Mouse (Mus musculus) forebrain, embryonic 13.5 days (tissue): Measurements from ENCODE around the gene Ide. TPM values are rescaled to one million over a fixed set of nuclear protein-coding genes. Genes with fewer than 3 reads are reported as not detected.

Experiments
- ATAC-seq: fragments of 200-750 bp; cut with Nextera tagmentation; 2 replicates; pipeline ENCODE4 v1.8.0; 2017
- H3K27ac ChIP-seq: fragments of 300-500 bp; sonication (generic); 2 replicates; pipeline ENCODE4 v1.5.1; 2015; ENCODE audit warnings: inconsistent platforms, mild to moderate bottlenecking, moderate library complexity
- H3K27me3 ChIP-seq: fragments of 300-500 bp; sonication (generic); 2 replicates; pipeline ENCODE4 v1.6.1; 2015; ENCODE audit warnings: mild to moderate bottlenecking, inconsistent platforms
- H3K36me3 ChIP-seq: fragments of 300-500 bp; sonication (generic); 2 replicates; pipeline ENCODE4 v1.6.1; 2015; ENCODE audit warnings: mild to moderate bottlenecking, inconsistent platforms; ENCODE audit not compliant: poor library complexity, severe bottlenecking
- H3K4me1 ChIP-seq: fragments of 300-500 bp; sonication (generic); 2 replicates; pipeline ENCODE4 v1.6.1; 2015; ENCODE audit warnings: inconsistent platforms
- H3K4me2 ChIP-seq: fragments of 300-500 bp; sonication (generic); 2 replicates; pipeline ENCODE4 v1.6.1; 2015; ENCODE audit warnings: inconsistent platforms, mild to moderate bottlenecking, moderate library complexity
- H3K4me3 ChIP-seq: fragments of 300-500 bp; sonication (generic); 2 replicates; pipeline ENCODE4 v1.5.1; 2015; ENCODE audit warnings: mild to moderate bottlenecking, inconsistent platforms
- H3K9ac ChIP-seq: fragments of 300-500 bp; sonication (generic); 2 replicates; pipeline ENCODE4 v1.6.1; 2015; ENCODE audit warnings: mild to moderate bottlenecking, inconsistent platforms
- H3K9me3 ChIP-seq: fragments of 300-500 bp; sonication (generic); replicated peaks from 2 replicates; pipeline ENCODE4 v1.6.1; 2016; ENCODE audit warnings: inconsistent platforms
- WGBS: fragments of 180-500 bp; shearing (Covaris S2); methylation state at CpG from one replicate; pipeline ENCODE4 v1.1.7; 2015; 5-methylcytosine and 5-hydroxymethylcytosine counted together
- polyA plus RNA-seq: library from polyadenylated mRNA; unstranded; fragments of >200 nt; fragmentation: Nextera tagmentation; extraction: Ambion mirVana; gene quantifications from 2 replicates; pipeline ENCODE4 v1.2.1, GENCODE M21; 2015

The Ide gene
- polyA plus RNA-seq, 1 experiment from 2014 or later = 36.8 TPM

GRCm38 (mm10) chr19:37327216-37327615 lies 10.4 kb downstream of the Ide start:
- WGBS = 82% methylated on average over 5 of the region's 5 CpGs
- H3K9me3 ChIP-seq = no peaks in the 10 kb centered on the region

DNA sequence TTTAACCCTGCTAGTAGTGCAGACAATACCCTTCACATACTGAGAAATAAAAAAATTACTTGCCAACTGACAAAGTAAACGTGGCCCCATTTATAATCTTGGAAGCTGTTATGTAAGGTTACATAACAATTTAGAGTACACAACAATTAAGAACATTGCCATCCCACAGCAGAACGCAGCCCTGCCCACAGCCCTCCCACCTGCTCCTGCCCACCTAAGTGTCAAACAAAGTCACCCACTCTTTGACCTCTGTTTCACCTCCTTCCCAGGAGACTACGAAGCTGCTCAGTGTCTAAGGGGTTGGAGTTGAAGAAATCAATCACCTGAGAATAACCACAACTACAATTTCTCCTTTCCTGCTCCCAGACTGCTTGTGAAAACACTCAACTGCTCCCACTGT lies 14.1 kb downstream of the Ide start:
- Histone ChIP-seq H3K9me3 (no peaks in the 10 kb centered on the region), H3K27ac (no peak overlapping the region), H3K4me2 (no peak overlapping the region), H3K36me3 (peaks cover 25% of the 10 kb centered on the region), H3K9ac (no peak overlapping the region), H3K4me3 (no peak overlapping the region), H3K27me3 (no peaks in the 10 kb centered on the region), H3K4me1 (no peaks in the 10 kb centered on the region)
- WGBS = 86% methylated on average over 3 of the region's 3 CpGs
- ATAC-seq = no peak

More at GRCm38 (mm10) chr19:37327216-37327615, 10.4 kb downstream of the Ide start:
- Histone ChIP-seq H3K27me3 (no peaks in the 10 kb centered on the region), H3K36me3 (peaks cover 27% of the 10 kb centered on the region), H3K4me1 (no peaks in the 10 kb centered on the region), H3K4me2 (no peak overlapping the region), H3K4me3 (no peak overlapping the region), H3K27ac (no peak overlapping the region), H3K9ac (no peak overlapping the region)
- ATAC-seq = no peak

DNA sequence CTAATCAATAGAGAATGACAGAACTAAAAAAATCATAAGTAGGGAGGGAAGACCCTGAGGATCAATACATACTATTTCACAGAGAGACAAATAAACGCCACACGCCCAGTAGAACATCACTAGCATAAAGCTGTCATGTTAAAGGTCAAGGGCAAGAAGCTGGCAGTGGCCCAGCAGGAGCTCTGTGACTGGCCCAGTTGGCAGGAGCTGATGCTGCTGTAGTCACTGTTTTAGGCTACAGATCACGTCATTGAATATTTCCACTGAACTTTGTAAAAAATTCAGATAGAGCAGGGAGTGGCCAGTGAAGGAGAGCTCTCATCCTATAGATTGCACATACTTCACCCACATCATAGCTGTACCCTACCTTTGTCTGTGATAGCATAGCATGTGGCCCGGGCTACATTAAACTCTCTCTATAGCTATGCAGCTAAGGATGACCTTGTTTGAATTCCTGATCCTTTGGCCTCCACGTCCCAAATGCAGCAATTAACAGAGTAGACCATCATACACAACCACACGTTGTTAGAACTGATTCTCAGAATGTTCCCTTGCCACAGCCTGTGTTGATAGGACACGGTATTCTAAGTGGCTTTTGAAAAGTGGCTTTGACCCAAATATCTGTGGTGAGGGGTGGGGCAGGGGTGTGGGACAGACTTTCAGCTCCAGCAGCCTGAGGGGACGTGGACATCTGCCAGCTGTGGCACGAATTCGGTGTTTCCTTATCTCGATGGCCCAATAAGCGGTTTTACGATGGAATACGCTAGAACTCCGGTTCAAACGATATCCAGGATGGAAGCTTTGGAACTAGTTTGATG lies 16.6 kb downstream of the Ide start:
- 93% methylated on average over 16 of the region's 16 CpGs for WGBS
- H3K27ac ChIP-seq = no peak overlapping the region
- ATAC-seq = no peak
- H3K4me3 ChIP-seq = no peak overlapping the region
- peaks cover 21% of the 10 kb centered on the region for H3K36me3 ChIP-seq
- H3K27me3 ChIP-seq = no peaks in the 10 kb centered on the region
- no peak overlapping the region for H3K4me2 ChIP-seq
- H3K9ac ChIP-seq = no peak overlapping the region
- H3K4me1 ChIP-seq = no peaks in the 10 kb centered on the region
- H3K9me3 ChIP-seq = no peaks in the 10 kb centered on the region

GRCm38 (mm10) chr19:37317359-37317758 lies 20.3 kb downstream of the Ide start:
- peaks cover 25% of the 10 kb centered on the region for H3K36me3 ChIP-seq
- no peaks in the 10 kb centered on the region for H3K9me3 ChIP-seq
- no peaks in the 10 kb centered on the region for H3K4me1 ChIP-seq
- WGBS = 88% methylated on average over 4 of the region's 4 CpGs
- no peak overlapping the region for H3K27ac ChIP-seq
- H3K4me3 ChIP-seq = no peak overlapping the region
- no peaks in the 10 kb centered on the region for H3K27me3 ChIP-seq
- no peak for ATAC-seq
- no peak overlapping the region for H3K9ac ChIP-seq
- H3K4me2 ChIP-seq = no peak overlapping the region

DNA sequence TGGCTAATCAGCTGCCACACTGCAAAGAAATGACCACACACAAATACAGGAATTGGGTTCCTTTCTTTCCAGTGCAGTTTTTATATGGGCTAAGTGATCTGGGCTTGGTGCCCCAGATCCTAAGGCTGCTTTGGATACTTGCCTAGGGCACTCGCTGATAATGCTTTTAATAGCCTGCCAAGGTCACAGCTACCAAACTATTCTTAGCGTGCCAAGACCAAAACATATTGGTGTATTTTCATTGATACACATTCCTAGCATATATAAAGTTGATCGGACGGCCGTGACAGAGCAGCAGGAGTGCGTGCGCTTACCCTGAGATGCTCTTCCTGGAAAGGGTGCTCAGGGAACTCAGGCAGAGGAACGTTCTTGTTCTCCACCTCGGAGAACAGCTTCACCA lies 22.6 kb downstream of the Ide start:
- Histone ChIP-seq H3K36me3 (peaks cover 28% of the 10 kb centered on the region), H3K9me3 (no peaks in the 10 kb centered on the region), H3K4me1 (no peaks in the 10 kb centered on the region), H3K9ac (no peak overlapping the region), H3K4me2 (no peak overlapping the region), H3K4me3 (no peak overlapping the region), H3K27me3 (no peaks in the 10 kb centered on the region), H3K27ac (no peak overlapping the region)
- ATAC-seq = no peak
- WGBS = 79% methylated on average over 9 of the region's 9 CpGs

DNA sequence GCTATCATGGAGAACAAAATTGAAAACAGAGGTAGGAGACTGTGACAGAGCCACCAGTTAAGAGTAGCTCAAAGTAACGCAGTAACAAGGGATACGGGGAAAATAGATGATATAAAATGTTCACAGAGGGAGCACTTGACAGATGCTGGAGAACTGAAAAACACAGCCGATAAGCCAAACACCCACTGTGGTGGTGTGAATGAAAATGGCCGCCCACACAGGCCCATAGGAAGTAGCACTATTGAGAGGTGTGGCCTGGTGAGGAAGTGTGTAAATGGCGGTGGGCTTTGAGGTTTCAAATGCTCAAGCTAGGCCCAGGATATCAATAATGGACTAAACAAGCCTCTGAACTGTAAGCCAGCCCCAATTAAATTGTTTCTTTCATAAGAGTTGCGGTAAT lies 26.2 kb downstream of the Ide start:
- no peak overlapping the region for H3K4me2 ChIP-seq

DNA sequence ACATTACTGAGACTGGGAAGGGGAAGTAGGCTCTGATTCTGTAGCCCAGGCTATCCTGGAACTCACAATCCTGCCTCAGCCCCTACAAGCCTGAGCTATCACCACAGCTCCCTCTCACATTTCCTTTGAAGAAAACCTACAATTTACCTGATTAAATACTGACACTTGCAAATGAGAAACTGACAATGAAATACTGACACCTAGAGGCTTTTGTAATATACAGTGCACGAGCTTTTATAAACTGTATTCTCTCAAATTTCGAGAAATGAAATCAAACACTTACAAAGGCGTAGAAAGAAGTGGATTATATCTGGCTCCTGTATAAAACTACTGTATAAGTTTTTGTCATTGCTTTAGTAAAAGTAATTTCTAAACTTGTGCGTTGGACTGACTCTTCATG lies 27.5 kb downstream of the Ide start:
- no peak overlapping the region for H3K27ac ChIP-seq
- WGBS = 92% methylated on average over 4 of the region's 4 CpGs
- no peak overlapping the region for H3K9ac ChIP-seq
- peaks cover 14% of the 10 kb centered on the region for H3K36me3 ChIP-seq
- H3K9me3 ChIP-seq = no peaks in the 10 kb centered on the region
- no peak overlapping the region for H3K4me2 ChIP-seq
- no peaks in the 10 kb centered on the region for H3K27me3 ChIP-seq
- ATAC-seq = no peak
- no peaks in the 10 kb centered on the region for H3K4me1 ChIP-seq
- H3K4me3 ChIP-seq = no peak overlapping the region

More for the DNA sequence above, 26.2 kb downstream of the Ide start:
- Histone ChIP-seq H3K36me3 (peaks cover 19% of the 10 kb centered on the region), H3K27ac (no peak overlapping the region), H3K27me3 (no peaks in the 10 kb centered on the region), H3K4me1 (no peaks in the 10 kb centered on the region), H3K9ac (no peak overlapping the region), H3K9me3 (no peaks in the 10 kb centered on the region), H3K4me3 (no peak overlapping the region)
- no peak for ATAC-seq
- 96% methylated on average over 6 of the region's 6 CpGs for WGBS

- 87% methylated on average over 7 of the region's 7 CpGs for WGBS
- no peak for ATAC-seq
- no peak overlapping the region for H3K27ac ChIP-seq
Observed at GRCm38 (mm10) chr19:37308941-37309340, 28.7 kb downstream of the Ide start.

DNA sequence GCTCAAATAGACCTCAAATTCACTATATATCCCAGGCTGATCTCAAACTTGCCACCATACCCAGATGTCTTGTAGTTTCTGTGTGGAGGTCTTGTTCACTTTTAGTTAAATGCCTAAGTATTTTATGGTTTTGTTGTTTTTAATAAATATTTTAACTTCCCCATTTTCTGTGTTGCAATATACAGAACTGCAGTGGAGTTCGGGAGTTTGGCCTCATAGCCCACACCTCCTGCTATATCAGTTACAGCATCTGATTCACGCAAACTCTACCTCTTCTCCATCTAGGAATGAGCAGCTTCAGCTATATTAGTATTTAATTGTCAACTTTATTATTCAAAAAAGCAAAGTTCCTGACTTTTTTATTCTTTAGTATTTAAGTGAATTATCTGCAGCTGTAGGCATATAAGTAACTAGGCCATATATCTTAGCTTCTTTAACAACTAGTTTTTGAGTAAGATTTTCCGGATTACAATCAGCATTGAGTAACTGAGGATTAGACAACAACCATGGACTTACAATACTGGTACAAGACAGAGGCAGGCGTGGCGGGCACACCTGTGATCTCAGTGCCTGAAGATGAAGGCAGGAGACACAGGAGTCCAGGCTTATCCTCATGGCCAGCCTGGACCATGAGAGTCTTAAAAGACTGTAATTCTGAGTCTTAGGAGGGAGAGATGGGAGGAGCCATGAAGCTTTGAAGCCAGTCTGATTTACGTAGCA lies 29.7 kb downstream of the Ide start:
- H3K9ac ChIP-seq = no peak overlapping the region
- H3K4me2 ChIP-seq = no peak overlapping the region
- H3K27me3 ChIP-seq = no peaks in the 10 kb centered on the region
- no peaks in the 10 kb centered on the region for H3K4me1 ChIP-seq
- H3K4me3 ChIP-seq = no peak overlapping the region
- no peaks in the 10 kb centered on the region for H3K9me3 ChIP-seq
- ATAC-seq = no peak
- H3K27ac ChIP-seq = no peak overlapping the region
- WGBS = 92% methylated on average over 6 of the region's 6 CpGs
- H3K36me3 ChIP-seq = peaks cover 14% of the 10 kb centered on the region

More at GRCm38 (mm10) chr19:37308941-37309340, 28.7 kb downstream of the Ide start:
- Histone ChIP-seq H3K4me2 (no peak overlapping the region), H3K4me1 (no peaks in the 10 kb centered on the region), H3K27me3 (no peaks in the 10 kb centered on the region), H3K9ac (no peak overlapping the region), H3K4me3 (no peak overlapping the region), H3K36me3 (peaks cover 9% of the 10 kb centered on the region), H3K9me3 (no peaks in the 10 kb centered on the region)

- H3K4me1 ChIP-seq = no peaks in the 10 kb centered on the region
- no peaks in the 10 kb centered on the region for H3K9me3 ChIP-seq
- no peaks in the 10 kb centered on the region for H3K27me3 ChIP-seq
- ATAC-seq = no peak
- H3K9ac ChIP-seq = no peak overlapping the region
- peaks cover 14% of the 10 kb centered on the region for H3K36me3 ChIP-seq
- no peak overlapping the region for H3K4me2 ChIP-seq
- WGBS = 89% methylated on average over 3 of the region's 3 CpGs
- no peak overlapping the region for H3K4me3 ChIP-seq
- H3K27ac ChIP-seq = no peak overlapping the region
Observed at GRCm38 (mm10) chr19:37306176-37306575, 31.5 kb downstream of the Ide start.

DNA sequence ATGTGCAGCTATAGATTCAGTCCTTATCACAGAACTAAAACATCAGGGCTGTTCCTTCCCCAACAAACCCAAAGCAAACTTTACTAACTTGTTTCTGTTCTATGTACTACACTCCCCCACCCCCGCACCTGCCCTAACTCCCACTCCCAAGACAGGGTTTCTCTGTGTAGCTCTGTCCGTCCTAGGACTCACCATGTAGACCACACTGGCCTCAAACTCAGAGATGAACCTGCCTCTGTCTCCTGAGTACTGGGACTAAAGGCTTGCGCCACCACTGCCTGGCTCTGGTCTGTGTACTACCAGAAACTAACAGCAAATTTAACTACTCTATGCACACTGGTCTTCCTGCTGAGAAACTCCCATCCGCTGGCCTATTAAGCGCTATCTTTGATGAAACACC lies 32.8 kb downstream of the Ide start:
- H3K36me3 ChIP-seq = peaks cover 4% of the 10 kb centered on the region; the same call in 1 of the 2 replicates
- no peak overlapping the region for H3K4me3 ChIP-seq
- H3K27ac ChIP-seq = no peak overlapping the region
- no peak for ATAC-seq
- H3K4me2 ChIP-seq = no peak overlapping the region
- no peaks in the 10 kb centered on the region for H3K27me3 ChIP-seq
- no peak overlapping the region for H3K9ac ChIP-seq
- H3K4me1 ChIP-seq = no peaks in the 10 kb centered on the region
- 93% methylated on average over 5 of the region's 5 CpGs for WGBS
- H3K9me3 ChIP-seq = no peaks in the 10 kb centered on the region

- WGBS = 72% methylated on average over 4 of the region's 4 CpGs
Observed at GRCm38 (mm10) chr19:37304006-37304405, 33.6 kb downstream of the Ide start.

More at GRCm38 (mm10) chr19:37304006-37304405, 33.6 kb downstream of the Ide start:
- Histone ChIP-seq H3K27me3 (no peaks in the 10 kb centered on the region), H3K9ac (no peak overlapping the region), H3K27ac (no peak overlapping the region), H3K36me3 (peaks cover 4% of the 10 kb centered on the region; the same call in 1 of the 2 replicates), H3K4me3 (no peak overlapping the region), H3K4me2 (no peak overlapping the region), H3K9me3 (no peaks in the 10 kb centered on the region), H3K4me1 (no peaks in the 10 kb centered on the region)
- no peak for ATAC-seq
